Mouse (Mus musculus): ENCODE data around the gene Gba. TPM values are rescaled to one million over a fixed set of nuclear protein-coding genes. Genes with fewer than 3 reads are reported as not detected.
A peak's percentile ranks its signal among the peaks of the same experiment; 100 is the strongest.

The Gba gene
- total and polyA plus RNA-seq, 3 experiments: 49.1 to 55.0 TPM; not detected in 1

DNA sequence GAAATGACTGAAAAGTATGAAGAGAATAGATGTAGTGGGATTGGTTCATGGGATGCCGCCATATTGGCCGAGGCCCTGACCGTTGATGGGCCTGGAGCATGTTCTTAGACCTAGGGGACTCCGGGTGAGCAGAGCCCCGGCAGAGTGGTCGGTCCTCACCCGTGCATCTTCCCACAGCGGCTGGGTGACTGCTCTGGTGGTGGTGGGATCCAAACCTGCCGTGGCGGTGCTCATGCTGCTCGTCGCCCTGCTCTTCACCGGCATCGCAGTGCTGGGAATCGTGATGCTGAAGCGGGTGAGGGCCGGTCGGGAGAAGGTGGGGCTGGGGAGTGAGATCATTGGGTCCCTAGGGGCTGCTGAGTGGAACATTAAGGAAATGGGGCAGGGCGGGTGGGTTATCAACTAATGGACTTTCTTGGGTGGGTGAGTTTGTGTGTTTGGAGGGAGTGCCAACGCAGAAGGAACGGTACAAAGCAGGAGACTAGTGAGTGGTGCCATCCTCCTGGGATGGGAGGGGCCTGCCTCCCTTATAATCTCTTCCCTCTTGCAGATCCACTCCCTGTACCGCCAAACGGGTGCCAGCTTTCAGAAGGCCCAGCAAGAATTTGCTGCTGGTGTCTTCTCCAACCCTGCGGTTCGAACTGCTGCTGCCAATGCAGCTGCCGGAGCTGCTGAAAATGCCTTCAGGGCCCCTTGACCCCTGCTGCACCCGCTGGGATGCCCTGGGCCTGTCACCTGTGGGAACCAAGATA, 20.8 kb upstream of the Gba start:
- Histone ChIP-seq H3K9me3 (replicated peaks; ENCODE audit: insufficient read depth, low read length) (no peaks in the 10 kb centered on the region), H3K9ac (ENCODE audit: control insufficient read depth, low read depth, low read length, poor library complexity, severe bottlenecking) (peak overlapping the region; percentile 38; the same call in 1 of the 2 replicates), H3K27me3 (ENCODE audit: control insufficient read depth in 1 of 2, insufficient read depth in 2 of 2, low read length in 2 of 2) (no peaks in the 10 kb centered on the region), H3K79me2 (ENCODE audit: control insufficient read depth, insufficient read depth, low read length, poor library complexity) (peaks cover 23% of the 10 kb centered on the region), H3K4me3 (ENCODE audit: control insufficient read depth in 1 of 2, insufficient read depth in 1 of 2, low read depth in 2 of 2, low read length in 2 of 2) (0 out of 4 replicates have a peak overlapping the region, but pooled peaks of 1 of the 2 experiments have one; percentile 10), H3K27ac (ENCODE audit: control insufficient read depth, low read depth, low read length) (peak overlapping the region; percentile 92), H3K36me3 (ENCODE audit: control insufficient read depth in 1 of 2, insufficient read depth in 2 of 2, low read length in 2 of 2) (peaks cover 7 to 49% of the 10 kb centered on the region in 2 experiments), H3K4me1 (ENCODE audit: control insufficient read depth in 1 of 2, insufficient read depth in 2 of 2, low read length in 2 of 2) (peaks cover 14 to 58% of the 10 kb centered on the region in 2 experiments)
- DNase-seq (ENCODE audit: low read depth, low spot score): no peak
- TF ChIP-seq SMC3 (IDR thresholded peaks at IDR 0.05; ENCODE audit: low read depth, low read length): 0 out of 2 replicates have a peak, but pooled peaks have one; percentile 1
- 0 out of 4 replicates have a peak, but pooled peaks of 1 of the 2 experiments have one; percentile 31 for TF ChIP-seq POLR2A (IDR thresholded peaks at IDR 0.05; ENCODE audit: control insufficient read depth in 1 of 2, insufficient read depth in 1 of 2, low read depth in 1 of 2, low read length in 2 of 2, poor library complexity in 1 of 2)
- no peak for TF ChIP-seq ZNF384 (IDR thresholded peaks at IDR 0.05; ENCODE audit: low read depth, low read length)

DNA sequence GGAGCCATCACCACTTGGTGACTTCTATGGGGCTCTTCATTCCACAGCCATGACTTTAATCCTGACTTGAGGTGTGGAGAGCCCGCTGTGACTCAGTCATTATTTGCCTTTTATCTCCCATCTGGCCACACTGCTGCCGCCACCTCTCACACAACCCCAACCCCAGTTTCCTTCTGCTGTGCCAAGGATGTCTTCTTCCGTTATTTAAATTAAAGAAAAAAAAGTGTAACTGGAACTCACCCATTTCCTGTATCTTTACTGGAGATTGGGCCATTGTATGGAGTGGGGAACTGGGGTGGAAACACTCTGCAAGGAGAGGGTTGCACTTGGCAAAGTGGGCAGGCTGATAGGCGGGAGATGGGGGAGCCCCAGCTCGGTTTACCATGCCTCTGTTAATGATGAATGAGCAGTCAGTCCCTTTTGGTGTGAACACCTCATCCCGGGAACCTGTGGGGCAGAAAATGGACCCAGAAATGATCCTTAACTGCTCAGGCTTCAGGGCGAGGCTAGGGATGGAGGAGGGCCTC, 20.1 kb upstream of the Gba start:
- no peaks in the 10 kb centered on the region for H3K9me3 ChIP-seq (replicated peaks; ENCODE audit: insufficient read depth, low read length)
- H3K4me1 ChIP-seq (ENCODE audit: control insufficient read depth in 1 of 2, insufficient read depth in 2 of 2, low read length in 2 of 2): peaks cover 18 to 65% of the 10 kb centered on the region in 2 experiments
- peak; percentile 93 for DNase-seq (ENCODE audit: low read depth, low spot score)
- peak overlapping the region; percentile 9 to 16; a peak in 3 of 4 replicates for H3K4me3 ChIP-seq (ENCODE audit: control insufficient read depth in 1 of 2, insufficient read depth in 1 of 2, low read depth in 2 of 2, low read length in 2 of 2)
- no peaks in the 10 kb centered on the region for H3K27me3 ChIP-seq (ENCODE audit: control insufficient read depth in 1 of 2, insufficient read depth in 2 of 2, low read length in 2 of 2)
- H3K27ac ChIP-seq (ENCODE audit: control insufficient read depth, low read depth, low read length): peak overlapping the region; percentile 92
- peak overlapping the region; percentile 50 for H3K9ac ChIP-seq (ENCODE audit: control insufficient read depth, low read depth, low read length, poor library complexity, severe bottlenecking)
- H3K36me3 ChIP-seq (ENCODE audit: control insufficient read depth in 1 of 2, insufficient read depth in 2 of 2, low read length in 2 of 2): peaks cover 7 to 54% of the 10 kb centered on the region in 2 experiments
- H3K79me2 ChIP-seq (ENCODE audit: control insufficient read depth, insufficient read depth, low read length, poor library complexity): peaks cover 20% of the 10 kb centered on the region
- TF ChIP-seq MXI1 (IDR thresholded peaks at IDR 0.05; ENCODE audit: low read depth, low read length) (peak; percentile 34; the same call in 1 of the 2 replicates), MEF2A (IDR thresholded peaks at IDR 0.05; ENCODE audit: extremely low read depth, insufficient replicate concordance, low read depth, low read length, poor library complexity, severe bottlenecking) (no peak), TCF12 (IDR thresholded peaks at IDR 0.05; ENCODE audit: low read depth, low read length) (no peak; the same call in 1 of the 2 replicates), GATA1 (IDR thresholded peaks at IDR 0.05; ENCODE audit: low read depth, low read length) (peak; percentile 83), MYC (IDR thresholded peaks at IDR 0.05; ENCODE audit: low read depth, low read length) (peak; percentile 74), POLR2A (IDR thresholded peaks at IDR 0.05; ENCODE audit: control insufficient read depth in 1 of 2, insufficient read depth in 1 of 2, low read depth in 1 of 2, low read length in 2 of 2, poor library complexity in 1 of 2) (no peak; a peak in 2 of 4 replicates), CHD2 (IDR thresholded peaks at IDR 0.05; ENCODE audit: low read length) (no peak), NRF1 (IDR thresholded peaks at IDR 0.05; ENCODE audit: insufficient read depth, low read depth, low read length, poor library complexity, severe bottlenecking) (no peak), JUND (IDR thresholded peaks at IDR 0.05; ENCODE audit: low read depth, low read length) (no peak), MAZ (IDR thresholded peaks at IDR 0.05; ENCODE audit: low read depth, low read length) (no peak; the same call in 1 of the 2 replicates), CHD1 (IDR thresholded peaks at IDR 0.05; ENCODE audit: low read depth, low read length) (0 out of 2 replicates have a peak, but pooled peaks have one; percentile 77), EP300 (IDR thresholded peaks at IDR 0.05; ENCODE audit: low read depth in 1 of 2, low read length in 2 of 2) (peak; percentile 76 to 92; a peak in 3 of 4 replicates), ELF1 (IDR thresholded peaks at IDR 0.05; ENCODE audit: low read depth, low read length) (peak; percentile 85), MAX (IDR thresholded peaks at IDR 0.05; ENCODE audit: low read length) (peak; percentile 60; the same call in 1 of the 2 replicates), GABPA (IDR thresholded peaks at IDR 0.05; ENCODE audit: low read depth, low read length) (no peak), NELFE (IDR thresholded peaks at IDR 0.05; ENCODE audit: low read depth, low read length) (peak; percentile 73; the same call in 1 of the 2 replicates), USF1 (IDR thresholded peaks at IDR 0.05; ENCODE audit: low read depth, low read length) (no peak; the same call in 1 of the 2 replicates), RCOR1 (IDR thresholded peaks at IDR 0.05; ENCODE audit: low read depth, low read length) (peak; percentile 45), RAD21 (IDR thresholded peaks at IDR 0.05; ENCODE audit: low read depth, low read length) (no peak), BHLHE40 (IDR thresholded peaks at IDR 0.05; ENCODE audit: borderline replicate concordance, low read depth, low read length) (no peak; the same call in 1 of the 2 replicates), ZC3H11A (IDR thresholded peaks at IDR 0.05; ENCODE audit: low read depth, low read length) (no peak), MYB (IDR thresholded peaks at IDR 0.05; ENCODE audit: low read depth, low read length) (peak; percentile 95), ETS1 (IDR thresholded peaks at IDR 0.05; ENCODE audit: low read depth, low read length) (peak; percentile 85), TAL1 (IDR thresholded peaks at IDR 0.05; ENCODE audit: low read length) (no peak), ZMIZ1 (IDR thresholded peaks at IDR 0.05; ENCODE audit: low read depth, low read length) (no peak), POLR2AphosphoS2 (IDR thresholded peaks at IDR 0.05; ENCODE audit: low read length) (no peak), TBP (IDR thresholded peaks at IDR 0.05; ENCODE audit: low read depth, low read length) (peak; percentile 66)
